Mouse (Mus musculus) midbrain, embryonic 16.5 days (tissue): Measurements from ENCODE around the gene Patj. TPM values are rescaled to one million over a fixed set of nuclear protein-coding genes. Genes with fewer than 3 reads are reported as not detected.

ENCODE experiments used
- ATAC-seq: fragments of 200-750 bp; cut with Nextera tagmentation; 2 replicates; pipeline ENCODE4 v1.8.0; 2017; ENCODE audit warnings: moderate TSS enrichment
- H3K27ac ChIP-seq: fragments of 300-500 bp; sonication (generic); 2 replicates; pipeline ENCODE4 v1.5.1; 2014; ENCODE audit warnings: mild to moderate bottlenecking, low read length, mixed read lengths
- H3K27me3 ChIP-seq: fragments of 300-500 bp; sonication (generic); 2 replicates; pipeline ENCODE4 v1.6.1; 2014; ENCODE audit warnings: low read depth, low read length, mixed read lengths; ENCODE audit not compliant: control insufficient read depth, insufficient read depth
- H3K36me3 ChIP-seq: fragments of 300-500 bp; sonication (generic); 2 replicates; pipeline ENCODE4 v1.6.1; 2014; ENCODE audit warnings: mild to moderate bottlenecking, low read length, moderate library complexity, mixed read lengths; ENCODE audit not compliant: control insufficient read depth, insufficient read depth
- H3K4me1 ChIP-seq: fragments of 300-500 bp; sonication (generic); 2 replicates; pipeline ENCODE4 v1.6.1; 2014; ENCODE audit warnings: mild to moderate bottlenecking, low read length, mixed read lengths; ENCODE audit not compliant: control insufficient read depth, insufficient read depth
- H3K4me2 ChIP-seq: fragments of 300-500 bp; sonication (generic); 2 replicates; pipeline ENCODE4 v1.6.1; 2014; ENCODE audit warnings: mild to moderate bottlenecking, low read length, mixed read lengths
- H3K4me3 ChIP-seq: fragments of 300-500 bp; sonication (generic); 2 replicates; pipeline ENCODE4 v1.5.1; 2014; ENCODE audit warnings: low read depth, mild to moderate bottlenecking, low read length, moderate library complexity, mixed read lengths
- H3K9ac ChIP-seq: fragments of 300-500 bp; sonication (generic); 2 replicates; pipeline ENCODE4 v1.6.1; 2014; ENCODE audit warnings: low read depth, low read length, mixed read lengths
- H3K9me3 ChIP-seq: fragments of 300-500 bp; sonication (generic); replicated peaks from 2 replicates; pipeline ENCODE4 v1.6.1; 2014; ENCODE audit warnings: mild to moderate bottlenecking, low read length, mixed read lengths; ENCODE audit not compliant: control insufficient read depth, poor library complexity, severe bottlenecking
- WGBS: fragments of 180-500 bp; shearing (Covaris S2); extraction: QIAGEN DNeasy Blood & Tissue Kit; methylation state at CpG from one replicate; pipeline ENCODE4 v1.1.7; 2014; 5-methylcytosine and 5-hydroxymethylcytosine counted together
- microRNA-seq: library from miRNA; unstranded; fragments of <30 nt; microRNA quantifications from one replicate; pipeline ENCODE4, GENCODE M21; 2017
- polyA plus RNA-seq: library from polyadenylated mRNA; unstranded; fragments of >200 nt; fragmentation: Nextera tagmentation; extraction: Ambion mirVana; gene quantifications from 2 replicates; pipeline ENCODE4 v1.2.1, GENCODE M21; 2015

Patj gene
- polyA plus RNA-seq, 1 experiment from 2014 or later, result 9.9 TPM

DNA sequence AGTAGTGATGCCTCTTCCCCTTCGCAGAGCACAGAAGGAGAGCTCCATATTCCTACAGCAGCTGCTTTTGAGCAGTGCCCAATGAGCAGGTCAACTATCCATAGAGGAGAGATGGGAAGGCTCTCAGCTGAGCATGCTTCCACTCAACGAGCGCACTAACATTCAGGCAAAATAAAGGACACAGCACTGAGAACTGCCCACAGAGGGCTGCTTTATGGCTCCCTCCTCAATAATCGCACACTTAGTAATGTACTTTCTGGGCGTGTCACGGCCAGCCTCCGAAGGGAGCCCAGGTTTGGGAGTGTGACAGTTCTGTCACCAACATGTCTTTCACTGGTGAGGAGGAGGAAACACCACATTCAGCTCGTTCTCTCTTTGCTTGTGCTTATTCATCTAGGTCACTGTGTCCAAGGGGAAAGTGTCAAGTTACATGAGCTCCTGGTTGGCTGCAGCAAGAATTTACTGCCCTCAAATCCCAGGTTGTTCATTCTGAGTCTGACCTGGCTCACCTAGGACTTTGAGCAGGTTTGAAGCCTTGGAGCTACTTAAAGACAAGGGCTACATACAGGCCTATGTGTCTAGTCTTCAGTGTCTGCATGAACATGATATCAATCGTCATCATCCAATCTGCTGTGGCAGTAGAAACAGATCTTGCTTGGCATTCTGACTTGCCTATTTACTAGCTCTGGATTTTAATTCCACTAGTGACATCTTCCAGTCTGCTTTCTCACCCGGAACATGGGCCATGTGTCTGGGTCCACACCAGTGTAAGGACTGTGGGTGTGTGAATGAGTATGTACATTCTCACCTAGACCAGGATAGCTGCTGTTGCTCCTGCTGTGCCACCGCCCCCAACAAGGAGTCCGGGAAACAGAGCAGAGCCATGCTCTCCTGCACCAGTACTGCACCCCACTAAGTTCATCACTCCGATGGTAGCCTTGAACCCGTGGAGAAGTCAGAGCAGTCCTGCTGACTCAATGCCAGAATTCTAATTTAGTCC lies 371.8 kb downstream of the Patj start:
- no peaks in the 10 kb centered on the region for H3K27me3 ChIP-seq
- WGBS, result 86% methylated on average over 14 of the region's 14 CpGs
- no peaks in the 10 kb centered on the region for H3K4me1 ChIP-seq
- H3K9me3 ChIP-seq, result no peaks in the 10 kb centered on the region
- ATAC-seq, result no peak
- H3K4me3 ChIP-seq, result no peak overlapping the region
- H3K9ac ChIP-seq, result no peak overlapping the region
- no peak overlapping the region for H3K4me2 ChIP-seq
- H3K27ac ChIP-seq, result no peak overlapping the region
- H3K36me3 ChIP-seq, result no peaks in the 10 kb centered on the region

Small RNA genes within 50 kb of the gene (microRNA-seq; reads per million reads assigned to microRNA genes)
- gene Gm22625, result not detected
- gene Gm26154, result not detected

Other genes starting within 250 kb of the Patj start
- 141 and 143 TPM in 2 replicates for gene Tm2d1, start 12.5 kb upstream of the Patj start, polyA plus RNA-seq